Mouse (Mus musculus): ENCODE data around the gene Olfr213.

DNA sequence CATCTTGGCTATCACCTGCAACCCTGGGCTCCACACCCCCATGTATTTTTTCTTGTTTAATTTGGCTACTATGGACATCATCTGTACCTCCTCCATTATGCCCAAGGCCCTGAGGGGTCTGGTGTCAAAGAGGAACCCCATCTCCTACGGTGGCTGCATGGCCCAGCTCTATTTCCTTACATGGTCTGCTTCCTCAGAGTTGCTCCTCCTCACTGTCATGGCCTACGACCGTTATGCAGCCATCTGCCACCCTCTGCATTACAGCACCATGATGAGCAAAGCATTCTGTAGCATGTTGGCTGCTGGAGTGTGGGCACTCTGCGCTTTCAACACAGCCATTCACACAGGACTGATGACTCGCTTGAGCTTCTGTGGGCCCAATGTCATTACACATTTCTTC is 44.5 kb upstream of the Olfr213 start:
- TF ChIP-seq CTCF (IDR thresholded peaks at IDR 0.05; ENCODE audit: control insufficient read depth, insufficient read depth, low read length) (no peak), POLR2A (IDR thresholded peaks at IDR 0.05; ENCODE audit: borderline replicate concordance, control insufficient read depth, low read depth, low read length) (no peak)
